Mouse (Mus musculus): Measurements from ENCODE around the gene Znrd1.
A peak's percentile ranks its signal among the peaks of the same experiment; 100 is the strongest.

Znrd1 gene

GRCm38 (mm10) chr17:36922715-36923114, 35.6 kb downstream of the Znrd1 start:
- DNase-seq, result no peak

- DNase-seq, result no peak
These were observed 38.1 kb downstream of the Znrd1 start for GRCm38 (mm10) chr17:36920239-36920638.

GRCm38 (mm10) chr17:36915076-36915475, 43.3 kb downstream of the Znrd1 start:
- DNase-seq, result peak; percentile 70

GRCm38 (mm10) chr17:36914108-36914507, 44.3 kb downstream of the Znrd1 start:
- DNase-seq, result peak; percentile 77

- no peak for DNase-seq
These were observed 46.3 kb downstream of the Znrd1 start for GRCm38 (mm10) chr17:36912031-36912430.

DNA sequence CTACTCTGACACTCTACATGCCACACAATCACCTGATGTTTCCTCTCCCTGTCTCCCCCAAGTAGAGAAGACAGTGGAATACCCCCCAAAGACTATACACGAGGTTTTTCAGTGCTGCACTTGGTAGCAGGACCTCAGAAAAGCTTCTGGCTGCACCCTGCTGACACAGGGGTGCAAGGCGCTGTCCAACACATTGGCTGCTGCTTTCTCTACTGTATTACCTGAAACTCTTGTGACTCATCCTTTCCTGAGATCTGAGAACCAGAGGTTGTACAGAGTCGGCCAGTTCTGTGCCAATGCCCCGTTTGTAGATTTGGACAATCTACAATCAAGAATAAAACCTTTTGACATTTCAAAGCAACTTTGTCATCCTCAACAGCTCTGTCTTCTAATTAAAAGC, 48.6 kb downstream of the Znrd1 start:
- no peak for DNase-seq

DNA sequence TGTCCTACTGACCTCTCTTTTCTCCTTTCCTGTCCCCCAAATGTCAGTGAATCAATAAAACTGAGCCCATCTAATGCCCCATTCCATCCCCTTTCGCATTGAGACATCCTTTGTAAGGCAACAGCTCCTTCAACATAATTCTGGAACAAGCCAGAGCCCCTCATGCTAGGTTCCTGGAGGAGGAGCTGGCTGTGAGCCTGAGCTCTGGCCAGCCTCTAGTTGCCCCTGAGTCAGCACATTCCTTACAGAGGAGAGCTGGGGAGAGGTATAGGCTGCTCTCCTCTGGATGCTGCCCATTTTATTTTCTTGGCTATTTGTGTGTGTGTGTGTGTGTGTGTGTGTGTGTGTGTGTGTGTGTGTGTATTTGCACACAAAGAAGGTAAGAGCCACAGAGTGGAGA, 50.1 kb downstream of the Znrd1 start:
- no peak for DNase-seq

All from thymus, postnatal 25 days (tissue).